Mouse (Mus musculus): Measurements from ENCODE around the gene Col15a1. TPM values are rescaled to one million over a fixed set of nuclear protein-coding genes. Genes with fewer than 3 reads are reported as not detected.

The Col15a1 gene
- 6.2 and 17.9 TPM in 2 replicates for polyA plus RNA-seq (2012; rRNA removed)

GRCm38 (mm10) chr4:47207969-47208420 lies at the start of gene Col15a1:
Gene Col15a1, plus strand, starts transcription at chr4:47208161.

GRCm38 (mm10) chr4:47352803-47353388 lies 144.9 kb downstream of the Col15a1 start, which contains the start of gene Tgfbr1:
Gene Tgfbr1, plus strand, starts transcription at chr4:47353222.

Other genes starting within 250 kb of the Col15a1 start
- gene Gabbr2, start 216.3 kb upstream of the Col15a1 start, polyA plus RNA-seq (2012; rRNA removed), result 0.80 and 0.88 TPM in 2 replicates
- 8.9 and 10.8 TPM in 2 replicates for gene Anks6, start 150.7 kb upstream of the Col15a1 start, polyA plus RNA-seq (2012; rRNA removed)
- gene Galnt12, start 116.3 kb upstream of the Col15a1 start, polyA plus RNA-seq (2012; rRNA removed), result 3.6 and 5.3 TPM in 2 replicates
- gene Tgfbr1, start 145.1 kb downstream of the Col15a1 start, polyA plus RNA-seq (2012; rRNA removed), result 50.1 and 75.5 TPM in 2 replicates

Measured in central nervous system, embryonic 11.5 days (tissue).